21 mouse cellular contexts compared by ENCODE assay signal in genomic region chr6:48493136-48493730, GRCm38 (mm10). TPM values are rescaled to one million over a fixed set of nuclear protein-coding genes. Genes with fewer than 3 reads are reported as not detected.
A peak's percentile ranks its signal among the peaks of the same experiment; 100 is the strongest.
DNase-seq lines count a peak whose midpoint lies in the region; ATAC-seq and TF ChIP-seq lines count a peak whose summit lies in the region.
"Had no signal": no experiment of that assay in that cellular context is flagged by ENCODE, and none has a peak within 500 bp of the region (broad histone marks: within the 10 kb centered on the region; RNA-seq: fewer than 3 reads in every experiment).

No protein-coding gene starts in this region.

- no peak for TF ChIP-seq CTCF in kidney, adult 2 months (conservative IDR thresholded peaks at IDR 0.05; ENCODE audit: insufficient read depth, insufficient read length, low read depth, low read length)

- no peak overlapping the region for H3K27ac ChIP-seq in forebrain, embryonic 10.5 days
- H3K27ac ChIP-seq in forebrain, embryonic 11.5 days (ENCODE audit: low read depth, low read length), result no peak overlapping the region
- H3K27ac ChIP-seq in kidney, adult 2 months (ENCODE audit: insufficient read depth, low read depth, low read length), result no peak overlapping the region
- H3K27ac ChIP-seq in midbrain, embryonic 11.5 days (ENCODE audit: low read depth, low read length), result no peak overlapping the region
- H3K27ac ChIP-seq: heart, adult 2 months; heart, embryonic 15.5 days; hindbrain, embryonic 12.5 days; limb, embryonic 15.5 days; midbrain, embryonic 10.5 days had no signal

- 5% methylated on average over 8 of the region's 8 CpGs for WGBS in forebrain, embryonic 10.5 days
- 6% methylated on average over 8 of the region's 8 CpGs for WGBS in forebrain, embryonic 11.5 days
- WGBS in kidney, adult 2 months, result 33% methylated on average over 8 of the region's 8 CpGs
- WGBS in midbrain, embryonic 11.5 days, result 7% methylated on average over 8 of the region's 8 CpGs

- H3K4me1 ChIP-seq in forebrain, embryonic 10.5 days, result peaks cover 21% of the 10 kb centered on the region
- peaks cover 4% of the 10 kb centered on the region; the same call in 1 of the 2 replicates for H3K4me1 ChIP-seq in forebrain, embryonic 11.5 days (replicated peaks; ENCODE audit: control insufficient read depth, insufficient read depth, low read length)
- H3K4me1 ChIP-seq in kidney, adult 2 months (ENCODE audit: control insufficient read depth, insufficient read depth, low read length), result no peaks in the 10 kb centered on the region
- H3K4me1 ChIP-seq in midbrain, embryonic 11.5 days (ENCODE audit: control insufficient read depth, insufficient read depth, low read length), result peaks cover 1% of the 10 kb centered on the region; the same call in 1 of the 2 replicates

- H3K36me3 ChIP-seq in forebrain, embryonic 10.5 days (replicated peaks), result no peaks in the 10 kb centered on the region
- no peaks in the 10 kb centered on the region for H3K36me3 ChIP-seq in forebrain, embryonic 11.5 days (ENCODE audit: control insufficient read depth, insufficient read depth, low read length)
- no peaks in the 10 kb centered on the region for H3K36me3 ChIP-seq in kidney, adult 2 months (ENCODE audit: control insufficient read depth, insufficient read depth, low read length)
- H3K36me3 ChIP-seq in midbrain, embryonic 11.5 days (ENCODE audit: control insufficient read depth, insufficient read depth, low read length), result no peaks in the 10 kb centered on the region
- H3K36me3 ChIP-seq: heart, embryonic 15.5 days; hindbrain, embryonic 12.5 days; limb, embryonic 15.5 days; midbrain, embryonic 10.5 days had no signal

- no peaks in the 10 kb centered on the region for H3K9me3 ChIP-seq in forebrain, embryonic 10.5 days
- no peaks in the 10 kb centered on the region for H3K9me3 ChIP-seq in forebrain, embryonic 11.5 days (ENCODE audit: control insufficient read depth, low read length)
- H3K9me3 ChIP-seq in midbrain, embryonic 11.5 days (ENCODE audit: control insufficient read depth, low read length), result no peaks in the 10 kb centered on the region
- H3K9me3 ChIP-seq: heart, embryonic 15.5 days; hindbrain, embryonic 12.5 days; limb, embryonic 15.5 days; midbrain, embryonic 10.5 days had no signal

- H3K4me2 ChIP-seq in forebrain, embryonic 11.5 days (ENCODE audit: low read depth, low read length, severe bottlenecking), result no peak overlapping the region
- no peak overlapping the region for H3K4me2 ChIP-seq in midbrain, embryonic 11.5 days
- H3K4me2 ChIP-seq: heart, embryonic 15.5 days; hindbrain, embryonic 12.5 days; limb, embryonic 15.5 days had no signal

- H3K4me3 ChIP-seq in forebrain, embryonic 10.5 days, result no peak overlapping the region
- H3K4me3 ChIP-seq in forebrain, embryonic 11.5 days (ENCODE audit: low read depth, low read length), result no peak overlapping the region
- no peak overlapping the region for H3K4me3 ChIP-seq in kidney, adult 2 months (ENCODE audit: insufficient read depth, low read depth, low read length)
- H3K4me3 ChIP-seq in midbrain, embryonic 11.5 days (ENCODE audit: low read depth, low read length), result no peak overlapping the region
- H3K4me3 ChIP-seq: erythroblast, embryonic 14.5 days; heart, adult 2 months; heart, embryonic 15.5 days; hindbrain, embryonic 12.5 days; limb, embryonic 15.5 days; midbrain, embryonic 10.5 days had no signal

- peak; percentile 20 for DNase-seq in forebrain, embryonic 10.5 days (ENCODE audit: extremely low spot score, low spot score)
- no peak for DNase-seq in forebrain, embryonic 11.5 days (ENCODE audit: low spot score)
- DNase-seq in R1 (ENCODE audit: low read depth, low spot score), result peak; percentile 86
- DNase-seq in kidney, adult 2 months, result peak; percentile 78
- DNase-seq in kidney, postnatal 36 days, result peak; percentile 77 to 79
- no peak for DNase-seq in heart, adult 11 months
- no peak for DNase-seq in midbrain, embryonic 11.5 days (ENCODE audit: low spot score, missing footprints)
- DNase-seq: cerebellum, adult 9-11 months; embryo, embryonic 11 days; forebrain, postnatal 0 days; gastrocnemius, postnatal 10 days; heart, adult 2 months; lung, adult 18-20 months; thymus, adult 18-20 months had no signal

- no peak overlapping the region for H3K9ac ChIP-seq in forebrain, embryonic 11.5 days (ENCODE audit: low read length)
- H3K9ac ChIP-seq in midbrain, embryonic 11.5 days (ENCODE audit: low read length), result no peak overlapping the region
- H3K9ac ChIP-seq: forebrain, postnatal 0 days; heart, embryonic 15.5 days; hindbrain, embryonic 12.5 days; limb, embryonic 15.5 days had no signal

- TF ChIP-seq POLR2A in kidney, adult 2 months (IDR thresholded peaks at IDR 0.05; ENCODE audit: low read depth, low read length), result no peak

- peaks cover 46% of the 10 kb centered on the region for H3K27me3 ChIP-seq in forebrain, embryonic 10.5 days (ENCODE audit: poor library complexity, severe bottlenecking)
- no peaks in the 10 kb centered on the region for H3K27me3 ChIP-seq in forebrain, embryonic 11.5 days (ENCODE audit: control insufficient read depth, insufficient read depth, low read length)
- no peaks in the 10 kb centered on the region for H3K27me3 ChIP-seq in kidney, adult 2 months (replicated peaks; ENCODE audit: control insufficient read depth, insufficient read depth, low read length)
- H3K27me3 ChIP-seq in midbrain, embryonic 11.5 days (ENCODE audit: control insufficient read depth, insufficient read depth, low read length), result no peaks in the 10 kb centered on the region
- H3K27me3 ChIP-seq: limb, embryonic 15.5 days had no signal

- no peak for ATAC-seq in forebrain, embryonic 11.5 days (replicated peaks; ENCODE audit: low FRiP score)
- ATAC-seq in frontal cortex, adult (ENCODE audit: low TSS enrichment), result no peak
- no peak for ATAC-seq in midbrain, embryonic 11.5 days (ENCODE audit: low FRiP score)
- ATAC-seq: forebrain, postnatal 0 days; inflammation-experienced regulatory T-cells, adult 6 months had no signal

RNA-seq across cellular contexts. Expression of gene Atp6v0e2, which starts 44.2 kb away (rescaled TPM):
- 43.4 and 44.0 TPM in 2 replicates for polyA plus RNA-seq in forebrain, embryonic 10.5 days (2016; fragmentation: Nextera tagmentation; extraction: Ambion mirVana)
- polyA plus RNA-seq in forebrain, embryonic 11.5 days (2014; fragmentation: Nextera tagmentation; extraction: Ambion mirVana), result 52.5 and 56.6 TPM in 2 replicates
- 101 and 109 TPM in 2 replicates for polyA plus RNA-seq in kidney, adult 2 months (2012; rRNA removed)
- 64.4 and 71.4 TPM in 2 replicates for polyA plus RNA-seq in midbrain, embryonic 11.5 days (2014; fragmentation: Nextera tagmentation; extraction: Ambion mirVana)
- polyA plus RNA-seq: erythroblast, embryonic 14.5 days had no signal

RNA-seq across cellular contexts. Expression of gene Sspo, which starts 45.2 kb away (rescaled TPM):
- polyA plus RNA-seq in forebrain, embryonic 10.5 days (2016; fragmentation: Nextera tagmentation; extraction: Ambion mirVana), result 0.15 and 0.19 TPM in 2 replicates
- polyA plus RNA-seq in forebrain, embryonic 11.5 days (2014; fragmentation: Nextera tagmentation; extraction: Ambion mirVana), result 0.05 and 0.29 TPM in 2 replicates
- polyA plus RNA-seq in kidney, adult 2 months (2012; rRNA removed), result 1.5 and 1.9 TPM in 2 replicates
- polyA plus RNA-seq in midbrain, embryonic 11.5 days (2014; fragmentation: Nextera tagmentation; extraction: Ambion mirVana), result 0.10 and 0.23 TPM in 2 replicates
- polyA plus RNA-seq: erythroblast, embryonic 14.5 days had no signal

RNA-seq across cellular contexts. Expression of gene Zfp467, which starts 47.6 kb away (rescaled TPM):
- polyA plus RNA-seq in forebrain, embryonic 10.5 days (2016; fragmentation: Nextera tagmentation; extraction: Ambion mirVana), result 12.9 and 13.1 TPM in 2 replicates
- polyA plus RNA-seq in forebrain, embryonic 11.5 days (2014; fragmentation: Nextera tagmentation; extraction: Ambion mirVana), result 17.5 and 19.6 TPM in 2 replicates
- polyA plus RNA-seq in kidney, adult 2 months (2012; rRNA removed), result 67.0 and 80.0 TPM in 2 replicates
- 12.7 and 14.3 TPM in 2 replicates for polyA plus RNA-seq in midbrain, embryonic 11.5 days (2014; fragmentation: Nextera tagmentation; extraction: Ambion mirVana)

Comparison
In these comparisons a context has a peak if more than half of its experiments do, and no peak if none do; other contexts are left out.
1. DNase-seq: peak in forebrain, embryonic 10.5 days (single experiment), R1 (single experiment), kidney, adult 2 months (single experiment) and kidney, postnatal 36 days (2 of 2); none in forebrain, embryonic 11.5 days (single experiment), heart, adult 11 months (single experiment) and midbrain, embryonic 11.5 days (single experiment).